3 mouse cellular contexts compared by ENCODE assay signal in the genomic region with DNA sequence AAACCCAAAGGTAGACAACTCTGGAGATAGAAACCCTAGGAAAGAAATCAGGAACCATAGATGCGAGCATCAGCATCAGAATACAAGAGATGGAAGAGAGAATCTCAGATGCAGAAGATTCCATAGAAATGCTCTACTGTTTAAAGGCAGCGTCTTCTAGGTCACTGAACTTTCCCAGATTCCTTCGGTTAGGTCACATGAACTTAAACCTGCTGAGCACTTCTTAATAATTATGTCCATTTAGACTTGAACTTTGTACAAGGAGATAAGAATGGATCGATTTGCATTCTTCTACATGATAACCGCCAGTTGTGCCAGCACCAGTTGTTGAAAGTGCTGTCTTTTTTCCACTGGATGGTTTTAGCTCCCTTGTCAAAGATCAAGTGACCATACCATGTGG.
ATAC-seq and TF ChIP-seq lines count a peak whose summit lies in the region.
"Not testable (repeated sequence)": the region's sequence is repeated elsewhere in the genome, so short reads cannot be mapped to it uniquely, and the experiment has no call there.

No protein-coding gene starts in this region.

- H3K4me2 ChIP-seq in intestine, embryonic 15.5 days (replicated peaks); intestine, embryonic 16.5 days (ENCODE audit: low read depth, low read length); intestine, postnatal 0 days (replicated peaks; ENCODE audit: low read depth): not testable (repeated sequence)

- not testable (repeated sequence) for H3K27ac ChIP-seq in intestine, embryonic 15.5 days; intestine, embryonic 16.5 days (ENCODE audit: low read length); intestine, postnatal 0 days (ENCODE audit: low read depth, low read length)

- H3K4me1 ChIP-seq in intestine, embryonic 15.5 days (replicated peaks); intestine, embryonic 16.5 days (ENCODE audit: control insufficient read depth, insufficient read depth, low read length); intestine, postnatal 0 days (replicated peaks; ENCODE audit: control insufficient read depth, insufficient read depth, low read length): not testable (repeated sequence)

- H3K4me3 ChIP-seq in intestine, embryonic 15.5 days (replicated peaks); intestine, embryonic 16.5 days (ENCODE audit: low read length); intestine, postnatal 0 days (ENCODE audit: low read depth, low read length): not testable (repeated sequence)

- H3K9ac ChIP-seq in intestine, embryonic 15.5 days; intestine, embryonic 16.5 days (ENCODE audit: low read depth, low read length); intestine, postnatal 0 days (ENCODE audit: low read depth, low read length): not testable (repeated sequence)

- WGBS in intestine, embryonic 15.5 days = 72% methylated on average over 5 of the region's 5 CpGs
- WGBS in intestine, embryonic 16.5 days = 66% methylated on average over 5 of the region's 5 CpGs
- WGBS in intestine, postnatal 0 days = 51% methylated on average over 5 of the region's 5 CpGs

- not testable (repeated sequence) for H3K36me3 ChIP-seq in intestine, embryonic 15.5 days; intestine, embryonic 16.5 days (ENCODE audit: control insufficient read depth, insufficient read depth, low read length); intestine, postnatal 0 days (ENCODE audit: control insufficient read depth, insufficient read depth)

- TF ChIP-seq CTCF in intestine, postnatal 0 days (IDR thresholded peaks at IDR 0.05; ENCODE audit: low read depth) = not testable (repeated sequence)

- ATAC-seq in intestine, embryonic 15.5 days = peak; percentile 63
- peak; percentile 85 for ATAC-seq in intestine, embryonic 16.5 days
- ATAC-seq in intestine, postnatal 0 days = peak; percentile 65; the same call in 1 of the 2 replicates

- H3K27me3 ChIP-seq in intestine, embryonic 15.5 days (replicated peaks); intestine, embryonic 16.5 days (replicated peaks; ENCODE audit: control insufficient read depth, insufficient read depth, low read length); intestine, postnatal 0 days (replicated peaks; ENCODE audit: control insufficient read depth, insufficient read depth, low read length): not testable (repeated sequence)

- H3K9me3 ChIP-seq in intestine, embryonic 15.5 days; intestine, embryonic 16.5 days (ENCODE audit: control insufficient read depth, low read length); intestine, postnatal 0 days (ENCODE audit: control insufficient read depth): not testable (repeated sequence)
